Mouse (Mus musculus) liver, embryonic 16.5 days (tissue): Measurements from ENCODE around the gene 1700109H08Rik. TPM values are rescaled to one million over a fixed set of nuclear protein-coding genes. Genes with fewer than 3 reads are reported as not detected.

Experiments
- ATAC-seq: fragments of 200-750 bp; cut with Nextera tagmentation; 2 replicates; pipeline ENCODE4 v1.8.0; 2017; ENCODE audit warnings: low read depth, mild to moderate bottlenecking, moderate number of reproducible peaks, moderate library complexity
- H3K27ac ChIP-seq: fragments of 300-500 bp; sonication (generic); 2 replicates; pipeline ENCODE4 v1.5.1; 2014; ENCODE audit warnings: mild to moderate bottlenecking, low read length
- H3K27me3 ChIP-seq: fragments of 300-500 bp; sonication (generic); 2 replicates; pipeline ENCODE4 v1.6.1; 2014; ENCODE audit warnings: low read depth, low read length, mixed read lengths; ENCODE audit not compliant: control insufficient read depth, insufficient read depth
- H3K36me3 ChIP-seq: fragments of 300-500 bp; sonication (generic); 2 replicates; pipeline ENCODE4 v1.6.1; 2014; ENCODE audit warnings: mild to moderate bottlenecking; ENCODE audit not compliant: control insufficient read depth, insufficient read depth
- H3K4me1 ChIP-seq: fragments of 300-500 bp; sonication (generic); 2 replicates; pipeline ENCODE4 v1.6.1; 2014; ENCODE audit warnings: low read depth, low read length, mixed read lengths; ENCODE audit not compliant: control insufficient read depth
- H3K4me2 ChIP-seq: fragments of 300-500 bp; sonication (generic); 2 replicates; pipeline ENCODE4 v1.6.1; 2014; ENCODE audit warnings: low read depth, low read length, mixed read lengths
- H3K4me3 ChIP-seq: fragments of 300-500 bp; sonication (generic); 2 replicates; pipeline ENCODE4 v1.5.1; 2014; ENCODE audit warnings: low read depth, mild to moderate bottlenecking, low read length
- H3K9ac ChIP-seq: fragments of 300-500 bp; sonication (generic); 2 replicates; pipeline ENCODE4 v1.6.1; 2014; ENCODE audit warnings: low read depth, low read length
- H3K9me3 ChIP-seq: fragments of 300-500 bp; sonication (generic); replicated peaks from 2 replicates; pipeline ENCODE4 v1.6.1; 2016; ENCODE audit warnings: low read length; ENCODE audit not compliant: control insufficient read depth
- WGBS: fragments of 180-500 bp; shearing (Covaris S2); extraction: QIAGEN DNeasy Blood & Tissue Kit; methylation state at CpG from one replicate; pipeline ENCODE4 v1.1.7; 2014; ENCODE audit not compliant: insufficient replicate concordance; 5-methylcytosine and 5-hydroxymethylcytosine counted together
- polyA plus RNA-seq: library from polyadenylated mRNA; unstranded; fragments of >200 nt; fragmentation: Nextera tagmentation; extraction: Ambion mirVana; gene quantifications from 2 replicates; pipeline ENCODE4 v1.2.1, GENCODE M21; 2015

The 1700109H08Rik gene
- polyA plus RNA-seq, 1 experiment from 2014 or later, result 1.2 TPM

DNA sequence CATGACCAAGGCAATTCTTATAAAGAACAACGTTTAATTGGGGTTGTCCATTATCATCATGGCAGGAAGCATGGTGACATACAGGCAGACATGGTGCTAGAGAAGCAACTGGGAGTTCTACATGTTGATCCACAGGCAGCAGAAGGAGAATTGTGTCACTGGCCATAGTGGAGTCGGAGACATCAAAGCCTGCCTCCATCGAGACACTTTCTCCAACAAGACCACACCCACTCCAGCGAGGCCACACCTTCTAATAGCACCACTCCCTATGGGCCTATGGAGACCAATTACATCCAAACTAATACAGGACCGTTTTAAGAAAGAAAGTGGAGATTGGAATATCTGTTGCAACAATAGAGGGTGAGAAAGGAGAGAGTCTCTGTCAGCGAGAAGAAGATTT, 29.5 kb upstream of the 1700109H08Rik start:
- WGBS, result 60% methylated on average over 6 of the region's 6 CpGs
- H3K4me2 ChIP-seq, result no peak overlapping the region
- H3K36me3 ChIP-seq, result no peaks in the 10 kb centered on the region
- no peak overlapping the region for H3K4me3 ChIP-seq
- H3K4me1 ChIP-seq, result peaks cover 13% of the 10 kb centered on the region
- no peak overlapping the region for H3K9ac ChIP-seq
- H3K27me3 ChIP-seq, result no peaks in the 10 kb centered on the region
- H3K27ac ChIP-seq, result no peak overlapping the region
- no peaks in the 10 kb centered on the region for H3K9me3 ChIP-seq
- ATAC-seq, result no peak

DNA sequence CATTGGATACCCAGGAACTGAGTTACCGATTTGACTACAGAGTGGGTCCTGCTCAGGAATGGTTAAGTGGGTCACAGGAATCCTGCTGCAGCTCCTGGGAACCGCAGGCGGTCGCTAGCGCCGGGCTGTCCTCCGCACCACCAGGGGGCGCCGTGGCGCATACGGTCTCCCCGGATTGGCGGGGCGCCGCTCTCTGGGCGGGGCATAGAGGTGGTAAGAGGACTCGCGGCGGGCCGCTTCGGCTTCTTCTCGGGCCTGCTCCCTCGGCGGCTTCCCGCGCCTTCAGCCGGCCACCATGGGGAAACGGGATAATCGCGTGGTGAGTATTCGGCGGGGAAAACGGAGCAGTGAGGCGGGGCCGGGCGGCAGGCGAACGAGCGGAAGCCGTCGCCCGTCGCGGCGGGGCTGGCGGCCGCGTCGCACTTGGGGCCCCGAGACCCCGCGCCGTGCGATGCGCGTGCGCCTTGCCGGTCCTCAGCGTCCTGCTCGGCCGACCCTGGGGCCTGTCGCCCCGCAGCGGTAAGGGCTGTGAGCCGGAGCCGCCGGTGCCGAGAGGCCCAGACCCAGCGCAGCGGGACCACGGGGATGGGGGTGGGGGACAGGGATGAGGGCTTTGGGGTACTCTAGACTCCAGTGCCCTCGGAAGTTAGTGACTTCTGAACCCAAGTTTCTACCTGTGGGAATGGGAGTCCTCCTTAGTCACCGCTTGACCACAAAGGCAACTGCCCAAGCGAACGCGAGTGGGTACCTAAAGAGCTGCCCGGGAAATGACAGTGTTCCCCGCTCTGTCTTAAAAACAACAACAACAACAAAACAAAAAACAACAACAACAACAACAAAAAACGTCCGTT, 27.5 kb upstream of the 1700109H08Rik start, which contains the start of gene Fam133b:
Gene Fam133b (plus strand): TSS at position 205 of the 851 bp plus-strand sequence.
- no peaks in the 10 kb centered on the region for H3K27me3 ChIP-seq
- WGBS, result under 1% methylated on average over 73 of the region's 80 CpGs

DNA sequence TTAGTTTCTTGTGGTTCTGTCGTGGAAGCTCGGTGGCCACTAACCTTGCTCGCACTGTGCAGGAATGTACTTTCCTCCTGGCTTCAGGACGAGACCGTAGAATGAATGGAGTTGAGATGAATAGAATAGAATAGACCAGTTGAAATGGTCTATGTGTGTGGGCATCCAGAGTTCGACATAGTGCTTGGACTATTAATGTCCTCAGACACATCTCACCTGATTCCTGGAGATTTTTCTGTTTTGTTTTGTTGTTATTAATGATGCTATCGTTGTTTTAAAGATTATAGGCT, 26.9 kb upstream of the 1700109H08Rik start:
- ATAC-seq, result no peak
- H3K9me3 ChIP-seq, result no peaks in the 10 kb centered on the region
- peak overlapping the region; percentile 80; the same call in 1 of the 2 replicates for H3K27ac ChIP-seq
- H3K27me3 ChIP-seq, result no peaks in the 10 kb centered on the region
- 5% methylated on average over 7 of the region's 7 CpGs for WGBS
- H3K4me3 ChIP-seq, result peak overlapping the region; percentile 95
- no peaks in the 10 kb centered on the region for H3K36me3 ChIP-seq
- H3K9ac ChIP-seq, result peak overlapping the region; percentile 95
- H3K4me2 ChIP-seq, result peak overlapping the region; percentile 69
- peaks cover 17% of the 10 kb centered on the region for H3K4me1 ChIP-seq

More for the DNA sequence above, 27.5 kb upstream of the 1700109H08Rik start, which contains the start of gene Fam133b:
- Histone ChIP-seq H3K4me1 (peaks cover 17% of the 10 kb centered on the region), H3K9ac (peak within 1 kb of the TSS; percentile 95), H3K9me3 (no peaks in the 10 kb centered on the region), H3K4me2 (peak within 1 kb of the TSS; percentile 69), H3K36me3 (no peaks in the 10 kb centered on the region), H3K4me3 (peak within 1 kb of the TSS; percentile 95), H3K27ac (peak within 1 kb of the TSS; percentile 80)
- peak; percentile 96 for ATAC-seq

DNA sequence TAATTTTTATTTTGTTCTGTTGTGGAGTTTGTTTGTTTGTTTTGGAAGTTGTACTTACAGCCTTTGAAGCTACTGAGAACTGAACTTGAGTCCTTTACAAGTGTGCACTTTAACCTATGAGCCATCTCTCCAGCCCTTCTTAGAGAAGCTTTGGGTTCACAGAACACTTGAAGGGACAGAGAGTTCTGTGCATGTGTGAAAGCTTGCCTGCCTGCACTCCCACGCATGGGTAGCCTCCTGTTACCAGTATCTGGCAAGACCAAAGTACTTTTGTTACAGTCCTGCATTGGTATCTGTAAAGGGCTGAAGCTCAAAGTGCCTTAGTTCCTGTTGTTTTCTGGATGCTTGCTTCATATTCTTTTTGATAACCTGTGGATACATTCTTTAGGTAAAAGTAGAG, 25.1 kb upstream of the 1700109H08Rik start:
- H3K36me3 ChIP-seq, result no peaks in the 10 kb centered on the region
- 57% methylated on average over 1 of the region's 1 CpGs for WGBS
- no peak overlapping the region for H3K4me2 ChIP-seq
- H3K27me3 ChIP-seq, result no peaks in the 10 kb centered on the region
- H3K27ac ChIP-seq, result no peak overlapping the region
- peaks cover 17% of the 10 kb centered on the region for H3K4me1 ChIP-seq
- no peak overlapping the region for H3K4me3 ChIP-seq
- ATAC-seq, result no peak
- H3K9ac ChIP-seq, result no peak overlapping the region
- H3K9me3 ChIP-seq, result no peaks in the 10 kb centered on the region

DNA sequence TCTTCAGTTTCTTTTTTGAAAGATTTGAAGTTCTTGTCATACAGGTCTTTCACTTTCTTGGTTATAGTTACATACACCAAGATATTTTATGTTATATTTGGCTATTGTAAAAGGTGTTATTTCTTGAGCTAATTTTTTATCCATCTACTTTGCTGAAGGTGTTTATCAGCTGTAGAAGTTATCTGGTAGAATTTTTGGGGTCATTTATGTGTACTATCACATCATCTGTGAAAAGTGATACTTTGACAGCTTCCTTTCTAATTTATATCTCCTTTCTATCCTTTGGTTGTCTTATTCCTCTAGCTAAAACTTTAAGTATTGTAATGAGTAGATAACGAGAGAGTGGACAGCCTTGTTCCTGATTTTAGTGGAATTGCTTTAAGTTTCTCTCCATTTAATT, 19.9 kb upstream of the 1700109H08Rik start:
- H3K4me2 ChIP-seq, result no peak overlapping the region
- 70% methylated on average over 1 of the region's 1 CpGs for WGBS
- no peak for ATAC-seq

DNA sequence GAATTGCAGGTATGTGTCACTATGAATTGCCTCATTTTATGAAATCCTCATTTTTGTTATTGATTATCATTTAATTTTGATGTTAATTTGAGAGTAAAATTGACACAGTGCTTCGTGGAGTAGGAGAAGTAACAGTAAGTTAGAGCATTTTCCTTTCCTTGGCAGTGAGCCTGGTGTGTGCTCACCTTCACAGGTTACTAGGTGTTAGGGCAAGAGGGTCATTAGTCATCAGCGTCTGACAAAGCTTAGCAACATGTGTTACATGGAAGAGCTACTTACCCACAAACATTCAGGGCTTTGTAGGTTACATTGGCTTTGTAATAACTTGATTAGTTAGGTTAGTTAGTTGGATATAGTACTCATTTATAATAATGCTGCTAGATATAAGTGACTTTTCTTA, 17.2 kb upstream of the 1700109H08Rik start:
- ATAC-seq, result no peak
- Histone ChIP-seq H3K4me3 (no peak overlapping the region), H3K27me3 (no peaks in the 10 kb centered on the region), H3K9ac (no peak overlapping the region), H3K36me3 (peaks cover 19% of the 10 kb centered on the region), H3K9me3 (no peaks in the 10 kb centered on the region), H3K4me2 (no peak overlapping the region), H3K27ac (no peak overlapping the region), H3K4me1 (no peaks in the 10 kb centered on the region)
- 72% methylated on average over 2 of the region's 2 CpGs for WGBS

More for the DNA sequence above, 19.9 kb upstream of the 1700109H08Rik start:
- Histone ChIP-seq H3K9ac (no peak overlapping the region), H3K36me3 (peaks cover 8% of the 10 kb centered on the region), H3K27me3 (no peaks in the 10 kb centered on the region), H3K9me3 (no peaks in the 10 kb centered on the region), H3K27ac (no peak overlapping the region), H3K4me1 (peaks cover 4% of the 10 kb centered on the region; the same call in 1 of the 2 replicates), H3K4me3 (no peak overlapping the region)

DNA sequence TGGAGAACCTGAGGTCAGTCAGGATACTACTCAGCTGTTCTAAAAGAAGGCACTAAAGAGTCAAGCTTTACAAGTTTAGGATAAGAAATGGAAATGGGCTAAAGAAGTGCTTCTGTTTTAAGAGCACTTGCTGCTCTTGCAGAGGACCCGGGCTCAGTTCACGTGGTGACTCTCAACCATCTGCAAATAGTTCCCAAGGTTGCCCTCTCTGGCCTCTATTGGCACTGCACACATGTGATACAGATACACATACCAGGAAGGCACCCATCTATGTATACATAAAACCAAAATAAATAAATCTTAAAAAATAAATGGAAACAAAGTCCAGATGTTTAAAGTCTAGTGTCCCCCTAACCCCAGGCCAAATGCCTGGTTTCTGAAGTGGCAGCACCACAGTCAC, 3.5 kb downstream of the 1700109H08Rik start:
- 89% methylated on average over 2 of the region's 2 CpGs for WGBS
- Histone ChIP-seq H3K4me1 (no peaks in the 10 kb centered on the region), H3K36me3 (peaks cover 79% of the 10 kb centered on the region)

DNA sequence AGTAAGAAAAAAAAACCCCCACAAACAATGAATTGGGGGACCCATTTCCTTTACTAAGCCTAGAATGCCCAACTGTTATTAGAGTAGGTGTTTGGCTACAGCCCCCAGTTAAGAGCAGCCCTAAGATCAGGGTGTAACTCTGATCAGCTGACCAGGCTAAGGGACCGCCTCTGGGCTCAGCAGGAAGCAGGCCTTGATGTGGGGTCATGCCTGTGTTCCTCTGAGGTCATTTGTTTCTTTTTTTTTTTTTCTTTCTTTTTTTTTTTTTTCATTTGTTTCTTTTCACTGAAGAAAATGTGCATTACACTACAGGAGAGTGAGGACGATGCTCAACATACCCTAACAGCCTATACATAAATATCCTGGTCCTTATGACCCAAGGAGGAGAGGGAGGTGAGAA, 6.6 kb downstream of the 1700109H08Rik start:
- Histone ChIP-seq H3K36me3 (peaks cover 60% of the 10 kb centered on the region), H3K9ac (no peak overlapping the region), H3K4me1 (no peaks in the 10 kb centered on the region), H3K9me3 (no peaks in the 10 kb centered on the region), H3K4me3 (no peak overlapping the region), H3K27me3 (no peaks in the 10 kb centered on the region), H3K27ac (no peak overlapping the region), H3K4me2 (no peak overlapping the region)
- 91% methylated on average over 2 of the region's 2 CpGs for WGBS
- no peak for ATAC-seq

More for the DNA sequence above, 3.5 kb downstream of the 1700109H08Rik start:
- ATAC-seq, result no peak
- Histone ChIP-seq H3K9ac (no peak overlapping the region), H3K4me3 (no peak overlapping the region), H3K9me3 (no peaks in the 10 kb centered on the region), H3K4me2 (no peak overlapping the region), H3K27me3 (no peaks in the 10 kb centered on the region), H3K27ac (no peak overlapping the region)

DNA sequence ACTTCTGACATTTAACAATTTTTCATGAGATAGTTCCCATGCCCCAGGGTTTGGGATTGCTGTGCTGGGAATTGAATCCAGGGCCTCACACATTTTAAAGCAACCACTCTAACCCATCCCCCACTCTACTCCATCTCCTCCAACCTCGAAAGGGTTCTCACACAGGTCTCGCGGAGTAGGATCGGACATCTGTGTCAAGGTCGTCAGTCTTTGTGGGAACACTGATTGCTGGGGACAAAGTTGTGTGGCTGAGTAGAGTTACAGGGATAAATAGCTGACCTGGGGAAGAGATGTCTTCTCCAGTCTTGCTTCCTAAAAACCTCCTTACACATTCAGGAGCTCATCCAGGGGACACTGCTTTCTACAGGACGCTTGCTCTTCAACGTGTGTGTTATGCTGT, 7.7 kb downstream of the 1700109H08Rik start:
- Histone ChIP-seq H3K27me3 (no peaks in the 10 kb centered on the region), H3K4me3 (no peak overlapping the region), H3K27ac (no peak overlapping the region), H3K9me3 (no peaks in the 10 kb centered on the region), H3K4me1 (no peaks in the 10 kb centered on the region), H3K36me3 (peaks cover 58% of the 10 kb centered on the region), H3K4me2 (no peak overlapping the region), H3K9ac (no peak overlapping the region)
- 84% methylated on average over 7 of the region's 7 CpGs for WGBS
- ATAC-seq, result no peak
